In the genomic region with DNA sequence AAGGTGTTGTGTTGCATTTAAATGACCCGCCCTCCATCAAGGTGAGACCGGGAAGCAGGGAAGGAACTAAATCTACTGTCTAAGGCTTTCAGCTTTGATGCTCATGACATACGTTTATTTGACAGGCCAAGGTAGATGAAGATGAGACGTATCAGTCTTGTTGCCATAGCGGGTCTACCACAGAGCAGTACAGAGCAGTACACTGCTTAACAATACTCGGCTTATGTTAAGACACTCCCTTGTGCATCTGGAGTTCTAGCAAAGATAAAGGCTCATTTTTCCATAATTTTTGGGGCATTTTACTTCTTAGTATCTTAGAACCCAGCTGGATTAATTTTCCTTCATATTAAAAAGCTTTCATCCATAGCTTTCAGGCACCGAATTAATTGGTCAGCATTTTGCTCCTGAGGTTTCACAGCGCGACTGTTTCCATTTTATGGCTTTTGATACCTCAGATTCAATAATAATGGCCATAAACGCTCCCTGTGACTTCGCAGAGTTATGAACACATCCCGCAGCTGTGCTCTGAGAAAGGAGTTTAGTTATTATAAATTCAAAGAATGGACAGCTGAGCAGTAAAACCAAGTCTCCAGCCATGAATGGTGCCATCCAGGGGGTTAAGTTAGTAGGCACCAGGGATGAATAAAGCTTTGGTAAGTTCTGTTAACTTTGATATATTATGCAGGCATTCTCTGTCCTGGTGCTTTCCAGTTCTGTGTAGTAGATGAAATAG, we compare ENCODE assay signal across 22 mouse cellular contexts.
"Had no signal": no experiment of that assay in that cellular context is flagged by ENCODE, and none has a peak within 500 bp of the region (broad histone marks: within the 10 kb centered on the region; RNA-seq: fewer than 3 reads in every experiment).

No protein-coding gene starts in this region.

- DNase-seq: liver, embryonic 13.5 days; liver, postnatal 0 days; lung, adult 2 months; lung, postnatal 14 days; lung, postnatal 36 days; retina, postnatal 1 day; right cerebral cortex, adult 18-20 months; right cerebral cortex, postnatal 25 days; thymus, adult 2 months; thymus, postnatal 25 days; thymus, postnatal 4 days had no signal

- H3K9me3 ChIP-seq: liver, embryonic 15.5 days; lung, embryonic 15.5 days; midbrain, embryonic 13.5 days; midbrain, embryonic 15.5 days; neural tube, embryonic 12.5 days; stomach, embryonic 15.5 days had no signal

- ATAC-seq: liver, postnatal 0 days; lung, postnatal 0 days; midbrain, embryonic 13.5 days; midbrain, embryonic 15.5 days had no signal

- H3K4me3 ChIP-seq: liver, embryonic 13.5 days; liver, embryonic 15.5 days; lung, embryonic 15.5 days; megakaryocyte, embryonic 14.5 days; midbrain, embryonic 13.5 days; midbrain, embryonic 15.5 days; neural tube, embryonic 12.5 days; stomach, embryonic 15.5 days had no signal

- H3K36me3 ChIP-seq: liver, embryonic 13.5 days; liver, embryonic 15.5 days; lung, embryonic 15.5 days; midbrain, embryonic 13.5 days; midbrain, embryonic 15.5 days; neural tube, embryonic 12.5 days; stomach, embryonic 15.5 days had no signal

- H3K4me1 ChIP-seq: liver, embryonic 13.5 days; liver, embryonic 15.5 days; lung, embryonic 15.5 days; megakaryocyte, embryonic 14.5 days; stomach, embryonic 15.5 days had no signal

- H3K27me3 ChIP-seq: liver, embryonic 13.5 days; liver, embryonic 15.5 days; lung, embryonic 15.5 days; megakaryocyte, embryonic 14.5 days; midbrain, embryonic 13.5 days; midbrain, embryonic 15.5 days; neural tube, embryonic 12.5 days; stomach, embryonic 15.5 days had no signal

- H3K27ac ChIP-seq: liver, embryonic 13.5 days; liver, embryonic 15.5 days; lung, embryonic 15.5 days; macrophage; midbrain, embryonic 13.5 days; midbrain, embryonic 15.5 days; neural tube, embryonic 12.5 days; stomach, embryonic 15.5 days; stomach, postnatal 0 days had no signal

- H3K4me2 ChIP-seq: liver, embryonic 13.5 days; liver, embryonic 15.5 days; lung, embryonic 15.5 days; midbrain, embryonic 11.5 days; midbrain, embryonic 13.5 days; midbrain, embryonic 15.5 days; neural tube, embryonic 12.5 days; stomach, embryonic 15.5 days had no signal

- H3K9ac ChIP-seq: liver, embryonic 13.5 days; liver, embryonic 15.5 days; liver, postnatal 0 days; lung, embryonic 15.5 days; midbrain, embryonic 13.5 days; midbrain, embryonic 15.5 days; neural tube, embryonic 12.5 days; stomach, embryonic 15.5 days had no signal
